Mouse (Mus musculus): ENCODE measurements around the gene Psma5. TPM values are rescaled to one million over a fixed set of nuclear protein-coding genes. Genes with fewer than 3 reads are reported as not detected.
A peak's percentile ranks its signal among the peaks of the same experiment; 100 is the strongest.

Psma5 gene
- polyA plus RNA-seq, 1 experiment from 2014 or later = 263 TPM

- Histone ChIP-seq H3K4me1 (peaks cover 41% of the 10 kb centered on the region), H3K4me3 (peak within 1 kb of the TSS; percentile 85), H3K27me3 (no peaks in the 10 kb centered on the region), H3K9ac (peak within 1 kb of the TSS; percentile 85), H3K36me3 (peaks cover 2% of the 10 kb centered on the region; the same call in 1 of the 2 replicates), H3K9me3 (no peaks in the 10 kb centered on the region), H3K4me2 (replicated peaks) (peak within 1 kb of the TSS; percentile 94), H3K27ac (peak within 1 kb of the TSS; percentile 89)
- peak; percentile 98 for ATAC-seq (ENCODE audit: insufficient number of reproducible peaks, insufficient read depth, low FRiP score, low TSS enrichment)
- under 1% methylated on average over 74 of the region's 109 CpGs for WGBS
Observed at GRCm38 (mm10) chr3:108283781-108284601, 27.3 kb downstream of the Psma5 start, which contains the start of gene Sort1. TSS of gene Sort1 (plus strand) at chr3:108284082.

DNA sequence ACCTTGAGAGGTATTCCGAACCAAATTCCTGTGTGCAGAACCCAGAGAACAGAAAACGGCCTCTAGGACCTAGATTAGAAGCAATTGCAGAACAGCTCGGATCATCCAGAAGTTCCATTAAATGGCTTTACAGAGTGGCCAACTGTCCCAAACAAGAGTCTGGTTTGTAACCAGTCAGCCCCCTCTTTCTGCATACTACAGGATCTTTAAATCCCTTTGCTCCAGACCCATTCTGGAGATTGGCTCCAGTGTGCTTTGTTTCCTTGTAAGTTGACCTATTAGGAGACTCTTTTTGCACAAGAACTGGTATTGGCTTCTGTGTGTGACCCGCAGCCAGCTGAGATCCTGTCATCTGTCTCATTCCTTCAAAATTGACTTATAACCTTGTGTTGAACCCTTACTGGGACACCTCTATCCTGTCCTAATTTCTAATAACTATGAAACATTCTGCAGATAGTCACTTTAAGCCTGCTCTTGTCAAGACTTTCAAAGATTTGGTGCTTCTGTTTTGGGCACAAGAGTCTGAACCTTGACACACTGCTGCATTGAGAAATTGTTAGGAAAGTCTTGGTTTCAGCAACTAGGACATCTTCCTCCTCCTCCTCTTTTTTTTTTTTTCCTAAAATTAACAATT lies 28.5 kb downstream of the Psma5 start:
- H3K4me3 ChIP-seq = peak overlapping the region; percentile 85
- H3K4me1 ChIP-seq = peaks cover 41% of the 10 kb centered on the region
- peak overlapping the region; percentile 94 for H3K4me2 ChIP-seq (replicated peaks)
- H3K36me3 ChIP-seq = no peaks in the 10 kb centered on the region; the same call in 1 of the 2 replicates
- H3K27me3 ChIP-seq = no peaks in the 10 kb centered on the region
- H3K9me3 ChIP-seq = no peaks in the 10 kb centered on the region
- no peak overlapping the region for H3K9ac ChIP-seq
- no peak for ATAC-seq (ENCODE audit: insufficient number of reproducible peaks, insufficient read depth, low FRiP score, low TSS enrichment)
- WGBS = 49% methylated on average over 4 of the region's 4 CpGs
- no peak overlapping the region for H3K27ac ChIP-seq

DNA sequence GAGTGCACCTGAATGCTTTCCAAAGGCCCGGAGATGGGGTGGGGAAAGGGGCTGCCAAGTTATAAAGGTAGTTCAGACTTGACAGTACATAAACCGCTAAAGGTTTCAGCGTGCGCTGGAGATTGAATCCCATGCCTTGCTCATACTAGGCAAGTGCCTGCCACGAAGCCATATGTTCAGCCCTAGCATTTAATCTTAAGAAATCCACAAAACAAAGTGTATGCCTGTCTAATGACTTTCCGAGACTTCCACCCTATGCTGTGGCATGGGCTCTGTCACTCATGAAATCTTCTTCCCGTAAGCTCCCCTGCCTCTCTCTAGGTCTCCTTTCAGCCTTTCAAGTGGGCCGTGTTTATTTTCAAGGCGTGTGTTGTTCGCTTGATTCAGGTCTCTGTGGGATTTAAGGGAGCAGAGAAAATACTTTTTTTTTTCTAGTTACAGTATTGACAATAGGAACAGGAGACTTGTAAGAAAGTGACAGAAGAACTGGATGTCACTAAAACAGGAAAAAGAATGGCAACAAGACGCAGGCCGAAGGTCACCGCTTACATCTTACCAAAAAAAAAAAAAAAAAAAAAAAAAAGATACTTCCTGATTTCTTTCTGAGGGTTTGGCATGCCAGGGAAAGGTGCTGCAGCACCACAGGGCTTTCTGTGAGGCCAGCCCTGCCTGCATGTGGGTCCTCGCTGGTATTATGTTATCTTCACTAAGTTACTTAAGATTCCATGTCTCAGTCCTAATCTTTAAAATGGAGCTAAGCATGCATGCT lies 30.1 kb downstream of the Psma5 start:
- 56% methylated on average over 14 of the region's 14 CpGs for WGBS
- H3K36me3 ChIP-seq = no peaks in the 10 kb centered on the region
- no peak overlapping the region for H3K4me3 ChIP-seq
- no peak overlapping the region for H3K27ac ChIP-seq
- ATAC-seq (ENCODE audit: insufficient number of reproducible peaks, insufficient read depth, low FRiP score, low TSS enrichment) = no peak
- H3K4me1 ChIP-seq = peaks cover 41% of the 10 kb centered on the region
- H3K9ac ChIP-seq = no peak overlapping the region
- H3K4me2 ChIP-seq (replicated peaks) = peak overlapping the region; percentile 24; the same call in 1 of the 2 replicates
- H3K9me3 ChIP-seq = no peaks in the 10 kb centered on the region
- H3K27me3 ChIP-seq = no peaks in the 10 kb centered on the region

DNA sequence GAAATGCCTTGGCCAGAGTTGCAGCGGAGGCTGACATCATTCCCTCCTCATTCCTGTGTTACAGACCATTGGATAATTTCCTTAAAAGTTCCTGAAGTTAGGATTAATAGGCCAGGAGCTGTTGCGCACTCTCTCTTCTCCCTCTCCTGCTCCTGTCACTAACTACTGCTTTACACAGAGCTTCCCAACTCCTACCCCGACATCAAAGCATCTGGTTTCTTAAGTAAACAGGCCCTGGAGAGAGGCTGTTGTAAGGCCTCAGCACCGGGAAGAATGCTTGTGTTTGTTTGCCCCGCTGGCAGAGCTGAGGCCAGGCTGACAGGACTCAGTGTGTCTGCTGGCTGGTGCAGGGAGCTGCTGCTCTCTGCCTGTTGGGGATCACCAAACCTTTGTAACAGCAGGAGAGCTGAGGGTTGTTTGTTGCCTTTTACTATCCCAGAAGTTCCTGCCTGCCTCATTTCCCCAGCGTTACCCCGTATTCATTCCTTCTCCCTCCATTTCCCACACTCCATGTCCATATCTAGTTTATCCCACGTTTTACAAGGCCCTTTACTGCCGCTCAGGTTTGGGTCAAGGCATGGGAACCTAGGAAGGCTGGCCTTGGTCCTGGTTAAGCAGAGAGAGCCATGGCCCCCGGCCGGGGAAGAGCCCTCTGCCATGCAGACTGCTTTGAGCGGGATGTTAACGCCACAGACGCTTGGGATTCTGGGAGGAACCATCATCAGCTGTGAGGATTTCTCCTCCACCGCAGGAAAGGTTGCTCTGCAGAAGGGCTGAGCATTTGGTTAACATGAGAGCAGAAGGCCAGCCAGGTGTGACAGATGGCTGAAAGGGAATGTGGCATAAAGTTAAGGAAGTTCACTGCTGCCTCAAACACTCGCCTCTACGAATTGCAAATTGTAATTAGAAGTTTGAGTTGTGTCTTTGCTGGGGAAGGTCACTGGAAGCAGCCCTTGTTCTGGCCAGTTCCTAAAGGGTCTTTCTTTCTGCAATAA lies 31.4 kb downstream of the Psma5 start:
- 16% methylated on average over 17 of the region's 17 CpGs for WGBS
- no peak for ATAC-seq (ENCODE audit: insufficient number of reproducible peaks, insufficient read depth, low FRiP score, low TSS enrichment)
- H3K27ac ChIP-seq = 0 out of 2 replicates have a peak overlapping the region, but pooled peaks have one; percentile 32
- H3K4me1 ChIP-seq = peaks cover 35% of the 10 kb centered on the region
- H3K27me3 ChIP-seq = no peaks in the 10 kb centered on the region
- H3K4me3 ChIP-seq = no peak overlapping the region
- no peaks in the 10 kb centered on the region for H3K9me3 ChIP-seq
- H3K36me3 ChIP-seq = no peaks in the 10 kb centered on the region
- peak overlapping the region; percentile 13; the same call in 1 of the 2 replicates for H3K9ac ChIP-seq
- peak overlapping the region; percentile 24 for H3K4me2 ChIP-seq (replicated peaks)

DNA sequence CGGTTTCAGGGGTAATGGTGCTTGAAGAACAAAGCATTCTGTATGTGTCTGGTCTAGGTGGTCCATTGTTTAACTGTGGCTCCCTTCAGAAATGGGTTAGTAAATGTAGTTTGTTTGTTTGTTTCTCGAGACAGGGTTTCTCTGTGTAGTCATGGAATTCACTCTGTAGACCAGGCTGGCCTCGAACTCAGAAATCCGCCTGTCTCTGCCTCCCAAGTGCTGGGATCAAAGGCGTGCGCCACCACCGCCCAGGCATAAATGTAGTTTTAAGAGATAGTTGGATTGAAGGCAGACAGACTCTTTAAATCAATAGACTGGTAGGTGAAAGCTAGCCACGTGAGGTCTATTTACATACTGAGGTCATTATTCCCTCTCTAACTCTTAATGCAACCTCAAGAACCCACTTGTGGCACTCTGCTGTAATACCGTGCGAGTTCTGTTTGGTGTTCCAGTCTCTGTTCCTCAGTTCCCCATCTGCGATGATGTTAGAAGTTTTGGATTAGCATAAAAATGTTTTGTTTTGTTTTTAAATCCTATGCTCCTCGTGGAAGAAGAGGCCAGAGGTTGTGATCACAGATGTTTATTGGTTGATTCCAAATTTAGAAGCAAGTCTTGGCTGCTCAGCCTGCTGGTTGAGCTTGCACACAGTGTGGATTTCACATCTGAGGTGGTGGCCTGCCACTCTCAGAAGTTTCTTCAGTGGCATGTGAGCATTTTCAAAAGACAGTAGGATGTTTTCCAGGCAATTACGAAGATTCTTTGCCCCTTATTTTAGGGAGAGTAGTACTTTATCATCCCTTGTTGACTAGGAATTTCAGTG lies 32.8 kb downstream of the Psma5 start:
- Histone ChIP-seq H3K4me1 (peaks cover 39% of the 10 kb centered on the region), H3K9ac (no peak overlapping the region), H3K4me3 (no peak overlapping the region), H3K27ac (no peak overlapping the region), H3K27me3 (no peaks in the 10 kb centered on the region), H3K9me3 (no peaks in the 10 kb centered on the region), H3K4me2 (replicated peaks) (no peak overlapping the region), H3K36me3 (no peaks in the 10 kb centered on the region)
- no peak for ATAC-seq (ENCODE audit: insufficient number of reproducible peaks, insufficient read depth, low FRiP score, low TSS enrichment)
- WGBS = 77% methylated on average over 13 of the region's 13 CpGs

GRCm38 (mm10) chr3:108291036-108291799 lies 34.5 kb downstream of the Psma5 start:
- no peak overlapping the region for H3K4me3 ChIP-seq
- no peak overlapping the region for H3K4me2 ChIP-seq (replicated peaks)
- H3K4me1 ChIP-seq = peaks cover 38% of the 10 kb centered on the region
- no peaks in the 10 kb centered on the region for H3K27me3 ChIP-seq
- no peak overlapping the region for H3K9ac ChIP-seq
- no peak for ATAC-seq (ENCODE audit: insufficient number of reproducible peaks, insufficient read depth, low FRiP score, low TSS enrichment)
- H3K27ac ChIP-seq = no peak overlapping the region
- WGBS = 68% methylated on average over 17 of the region's 17 CpGs
- no peaks in the 10 kb centered on the region for H3K36me3 ChIP-seq
- no peaks in the 10 kb centered on the region for H3K9me3 ChIP-seq

- Histone ChIP-seq H3K27me3 (no peaks in the 10 kb centered on the region), H3K4me3 (no peak overlapping the region), H3K4me1 (peaks cover 25% of the 10 kb centered on the region), H3K9ac (no peak overlapping the region), H3K9me3 (no peaks in the 10 kb centered on the region), H3K4me2 (replicated peaks) (no peak overlapping the region), H3K27ac (no peak overlapping the region), H3K36me3 (no peaks in the 10 kb centered on the region)
- WGBS = 52% methylated on average over 2 of the region's 2 CpGs
- ATAC-seq (ENCODE audit: insufficient number of reproducible peaks, insufficient read depth, low FRiP score, low TSS enrichment) = no peak
Observed at GRCm38 (mm10) chr3:108294398-108294797, 37.7 kb downstream of the Psma5 start.

GRCm38 (mm10) chr3:108295379-108296219 lies 38.9 kb downstream of the Psma5 start:
- Histone ChIP-seq H3K27ac (peak overlapping the region; percentile 32), H3K4me3 (no peak overlapping the region), H3K36me3 (no peaks in the 10 kb centered on the region), H3K9me3 (no peaks in the 10 kb centered on the region), H3K9ac (no peak overlapping the region), H3K4me2 (replicated peaks) (peak overlapping the region; percentile 28), H3K4me1 (peaks cover 25% of the 10 kb centered on the region), H3K27me3 (no peaks in the 10 kb centered on the region)
- WGBS = 42% methylated on average over 14 of the region's 14 CpGs
- ATAC-seq (ENCODE audit: insufficient number of reproducible peaks, insufficient read depth, low FRiP score, low TSS enrichment) = no peak
